Mouse (Mus musculus) lung, embryonic 16.5 days (tissue): Measurements from ENCODE around the gene Stoml3. TPM values are rescaled to one million over a fixed set of nuclear protein-coding genes. Genes with fewer than 3 reads are reported as not detected.

Experiments used
- ATAC-seq: fragments of 200-750 bp; cut with Nextera tagmentation; 2 replicates; pipeline ENCODE4 v1.8.0; 2017; ENCODE audit warnings: low read depth, mild to moderate bottlenecking, moderate library complexity
- H3K27ac ChIP-seq: fragments of 300-500 bp; sonication (generic); 2 replicates; pipeline ENCODE4 v1.5.1; 2014; ENCODE audit warnings: mild to moderate bottlenecking, control low read depth, low read length
- H3K27me3 ChIP-seq: fragments of 300-500 bp; sonication (generic); 2 replicates; pipeline ENCODE4 v1.6.1; 2014; ENCODE audit warnings: low read depth, low read length, mixed read lengths; ENCODE audit not compliant: control insufficient read depth, insufficient read depth
- H3K36me3 ChIP-seq: fragments of 300-500 bp; sonication (generic); 2 replicates; pipeline ENCODE4 v1.6.1; 2014; ENCODE audit warnings: low read length; ENCODE audit not compliant: control insufficient read depth, insufficient read depth
- H3K4me1 ChIP-seq: fragments of 300-500 bp; sonication (generic); replicated peaks from 2 replicates; pipeline ENCODE4 v1.6.1; 2014; ENCODE audit warnings: low read length, mixed read lengths; ENCODE audit not compliant: control insufficient read depth, insufficient read depth
- H3K4me2 ChIP-seq: fragments of 300-500 bp; sonication (generic); 2 replicates; pipeline ENCODE4 v1.6.1; 2014; ENCODE audit warnings: low read depth, low read length, control low read depth
- H3K4me3 ChIP-seq: fragments of 300-500 bp; sonication (generic); 2 replicates; pipeline ENCODE4 v1.5.1; 2014; ENCODE audit warnings: mild to moderate bottlenecking, low read length, control low read depth
- H3K9ac ChIP-seq: fragments of 300-500 bp; sonication (generic); 2 replicates; pipeline ENCODE4 v1.6.1; 2014; ENCODE audit warnings: low read length, control low read depth
- H3K9me3 ChIP-seq: fragments of 300-500 bp; sonication (generic); 2 replicates; pipeline ENCODE4 v1.6.1; 2016; ENCODE audit warnings: low read length; ENCODE audit not compliant: control insufficient read depth
- WGBS: fragments of 180-500 bp; shearing (Covaris S2); extraction: QIAGEN DNeasy Blood & Tissue Kit; methylation state at CpG from one replicate; pipeline ENCODE4 v1.1.7; 2014; 5-methylcytosine and 5-hydroxymethylcytosine counted together
- polyA plus RNA-seq: library from polyadenylated mRNA; unstranded; fragments of >200 nt; fragmentation: Nextera tagmentation; extraction: Ambion mirVana; gene quantifications from 2 replicates; pipeline ENCODE4 v1.2.1, GENCODE M21; 2015

The Stoml3 gene
- polyA plus RNA-seq, 1 experiment from 2014 or later, result not detected

DNA sequence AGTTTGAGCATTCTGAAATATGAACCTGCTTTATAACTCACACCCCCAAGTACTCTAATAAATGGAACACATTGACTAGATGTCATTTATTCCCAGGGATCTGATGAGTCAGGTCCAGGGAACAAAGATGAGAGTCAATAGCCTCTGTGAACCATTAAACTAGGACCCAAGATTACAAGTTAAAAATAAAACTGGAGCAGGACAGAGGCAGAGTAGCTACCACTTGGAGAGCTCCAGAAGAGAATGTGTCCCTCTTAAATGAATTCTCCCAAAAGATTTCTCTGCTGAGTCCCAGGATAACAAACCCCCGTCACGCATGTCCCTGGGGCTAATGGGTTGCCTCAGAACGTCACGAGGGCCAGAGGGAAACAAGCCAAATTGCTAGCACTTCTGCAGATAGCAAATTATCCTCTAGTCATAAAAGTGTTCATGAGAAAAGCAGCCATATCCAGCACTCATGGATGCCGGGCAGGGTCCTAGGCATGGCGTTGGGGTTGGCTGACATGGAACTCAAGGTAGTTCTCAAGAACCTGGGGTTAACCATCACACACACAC lies 10.0 kb downstream of the Stoml3 start:
- H3K4me3 ChIP-seq, result no peak overlapping the region
- ATAC-seq, result no peak
- no peak overlapping the region for H3K27ac ChIP-seq
- no peaks in the 10 kb centered on the region for H3K9me3 ChIP-seq
- 64% methylated on average over 6 of the region's 6 CpGs for WGBS
- no peak overlapping the region for H3K9ac ChIP-seq
- H3K27me3 ChIP-seq, result no peaks in the 10 kb centered on the region
- no peaks in the 10 kb centered on the region for H3K4me1 ChIP-seq
- no peak overlapping the region for H3K4me2 ChIP-seq
- H3K36me3 ChIP-seq, result no peaks in the 10 kb centered on the region

DNA sequence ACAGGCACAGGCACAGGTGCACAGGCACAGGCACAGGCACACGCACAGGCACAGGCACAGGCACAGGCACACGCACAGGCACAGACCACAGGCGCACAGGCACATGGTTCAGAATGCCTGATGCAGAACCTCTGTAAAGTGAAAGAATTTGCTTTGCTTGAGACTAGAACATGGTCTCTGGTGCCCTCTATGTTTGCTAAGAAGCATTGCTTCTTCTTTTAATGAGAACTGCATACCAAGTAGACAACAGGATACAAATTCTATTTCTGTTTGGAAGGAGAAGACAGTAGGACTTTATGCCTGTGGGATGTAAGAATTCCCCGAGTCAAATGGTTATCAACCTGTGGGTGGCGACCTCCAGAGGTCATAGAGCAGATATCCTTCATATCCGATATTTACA lies 14.0 kb downstream of the Stoml3 start:
- Histone ChIP-seq H3K36me3 (no peaks in the 10 kb centered on the region), H3K27ac (no peak overlapping the region), H3K4me1 (no peaks in the 10 kb centered on the region), H3K27me3 (no peaks in the 10 kb centered on the region), H3K9ac (no peak overlapping the region), H3K9me3 (no peaks in the 10 kb centered on the region), H3K4me2 (no peak overlapping the region), H3K4me3 (no peak overlapping the region)
- no peak for ATAC-seq
- 67% methylated on average over 6 of the region's 6 CpGs for WGBS

DNA sequence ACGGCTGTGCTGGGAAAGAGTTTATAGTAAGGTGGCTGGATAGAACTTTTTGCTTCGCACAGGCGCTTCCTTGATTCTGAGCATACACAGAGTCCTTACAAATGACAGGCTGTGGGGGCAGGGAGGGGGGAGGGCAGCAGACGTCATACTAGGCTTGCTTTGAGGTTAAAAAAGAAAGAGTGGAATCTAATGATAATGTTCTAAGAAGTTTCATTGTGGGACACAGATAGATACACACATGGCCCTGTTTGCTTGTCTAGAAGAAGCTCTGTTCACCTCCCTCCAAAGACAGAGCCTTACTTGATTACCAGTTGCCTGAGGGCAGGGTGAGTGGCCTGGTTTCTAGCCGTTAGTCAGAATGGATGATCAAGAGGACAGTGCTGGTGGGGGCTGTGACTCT lies 24.6 kb downstream of the Stoml3 start:
- no peak for ATAC-seq

DNA sequence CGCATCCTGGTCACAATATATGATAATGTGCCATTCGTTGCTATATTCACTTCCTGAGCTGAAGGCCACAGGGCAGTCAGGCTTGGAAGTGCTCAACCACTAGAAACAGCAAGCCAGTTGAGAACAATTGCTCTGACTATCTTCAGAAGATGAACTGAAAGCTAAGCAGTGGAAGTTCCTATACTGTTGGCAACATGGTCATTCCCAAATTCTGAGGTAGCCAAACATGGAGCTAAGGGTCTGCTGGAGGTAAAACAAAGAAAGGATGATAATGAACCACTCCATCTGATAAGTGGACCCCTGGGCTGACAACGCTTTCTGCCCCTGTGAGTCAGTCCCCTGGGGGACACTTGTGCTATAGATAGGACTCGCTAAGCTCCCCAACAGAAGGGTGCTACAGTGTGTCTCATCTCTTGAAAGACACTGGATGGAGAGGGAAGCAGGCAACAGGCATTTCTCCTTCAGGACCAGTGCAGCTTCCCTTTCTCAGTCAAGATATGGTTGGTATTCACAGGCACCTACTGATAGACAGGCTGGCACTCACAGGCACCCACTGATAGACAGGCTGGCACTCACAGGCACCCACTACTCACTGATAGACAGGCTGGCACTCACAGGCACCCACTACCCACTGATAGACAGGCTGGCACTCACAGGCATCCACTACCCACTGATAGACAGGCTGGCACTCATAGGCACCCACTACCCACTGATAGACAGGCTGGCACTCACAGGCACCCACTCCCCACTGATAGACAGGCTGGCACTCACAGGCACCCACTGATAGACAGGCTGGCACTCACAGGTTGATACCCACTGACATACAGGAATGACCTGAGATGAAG lies 26.0 kb downstream of the Stoml3 start:
- H3K36me3 ChIP-seq, result no peaks in the 10 kb centered on the region
- ATAC-seq, result no peak
- no peaks in the 10 kb centered on the region for H3K9me3 ChIP-seq
- no peaks in the 10 kb centered on the region for H3K27me3 ChIP-seq
- H3K4me2 ChIP-seq, result no peak overlapping the region
- H3K27ac ChIP-seq, result no peak overlapping the region
- H3K4me3 ChIP-seq, result no peak overlapping the region
- H3K4me1 ChIP-seq, result no peaks in the 10 kb centered on the region
- no peak overlapping the region for H3K9ac ChIP-seq
- 75% methylated on average over 4 of the region's 4 CpGs for WGBS

More for the DNA sequence above, 24.6 kb downstream of the Stoml3 start:
- Histone ChIP-seq H3K4me2 (no peak overlapping the region), H3K4me1 (no peaks in the 10 kb centered on the region), H3K27ac (no peak overlapping the region), H3K4me3 (no peak overlapping the region), H3K9me3 (no peaks in the 10 kb centered on the region), H3K9ac (no peak overlapping the region), H3K27me3 (no peaks in the 10 kb centered on the region), H3K36me3 (no peaks in the 10 kb centered on the region)
- WGBS, result 47% methylated on average over 5 of the region's 5 CpGs

DNA sequence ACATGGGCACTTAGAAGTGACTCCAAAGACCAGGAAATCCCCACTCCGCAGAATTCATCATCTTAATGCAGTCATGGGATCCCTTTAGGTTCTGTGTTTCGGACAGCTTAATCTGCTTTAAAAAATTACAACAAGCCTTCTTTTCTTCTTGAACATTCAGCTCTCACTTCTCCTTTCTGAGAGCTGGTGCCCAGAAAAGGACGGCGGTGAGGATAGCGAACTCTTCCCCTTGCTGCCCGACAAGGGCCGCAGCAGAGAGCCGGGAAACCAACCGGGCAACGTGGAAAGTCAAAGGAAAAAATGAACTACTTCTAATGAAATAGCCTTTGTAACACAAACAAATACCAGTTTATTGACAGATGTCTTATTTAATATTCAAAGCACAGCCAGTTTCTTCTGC lies 34.3 kb downstream of the Stoml3 start:
- H3K9me3 ChIP-seq, result no peaks in the 10 kb centered on the region
- H3K9ac ChIP-seq, result no peak overlapping the region
- H3K4me2 ChIP-seq, result no peak overlapping the region
- WGBS, result 81% methylated on average over 10 of the region's 10 CpGs
- ATAC-seq, result no peak
- H3K27me3 ChIP-seq, result no peaks in the 10 kb centered on the region
- H3K27ac ChIP-seq, result no peak overlapping the region
- 0 out of 2 replicates have a peak, but pooled peaks cover 3% of the 10 kb centered on the region for H3K36me3 ChIP-seq
- 0 out of 2 replicates have a peak, but pooled peaks cover 2% of the 10 kb centered on the region for H3K4me1 ChIP-seq
- no peak overlapping the region for H3K4me3 ChIP-seq

DNA sequence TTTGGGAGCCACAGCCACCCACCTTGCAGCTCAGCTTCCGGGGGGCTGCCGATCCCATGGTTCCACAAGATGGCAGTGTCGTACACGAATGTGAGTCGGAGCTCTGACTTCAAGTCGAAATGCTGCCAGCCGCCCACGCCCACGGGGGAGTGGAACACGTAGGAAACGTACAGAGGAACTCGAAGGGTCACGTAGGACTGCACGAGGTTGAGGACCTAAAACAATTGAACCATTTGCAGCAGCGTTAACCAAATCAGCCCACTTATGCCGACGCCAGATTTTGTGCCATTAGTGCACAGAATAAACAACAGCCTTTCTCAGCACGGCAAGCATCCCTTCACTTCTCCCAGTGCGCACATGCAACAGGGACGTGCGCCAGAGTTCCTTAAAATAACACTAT lies 37.3 kb downstream of the Stoml3 start:
- WGBS, result 6% methylated on average over 21 of the region's 21 CpGs
- H3K4me1 ChIP-seq, result 0 out of 2 replicates have a peak, but pooled peaks cover 5% of the 10 kb centered on the region
- H3K4me3 ChIP-seq, result peak overlapping the region; percentile 44
- peak overlapping the region; percentile 6; the same call in 1 of the 2 replicates for H3K9ac ChIP-seq
- H3K27me3 ChIP-seq, result no peaks in the 10 kb centered on the region
- H3K36me3 ChIP-seq, result 0 out of 2 replicates have a peak, but pooled peaks cover 3% of the 10 kb centered on the region
- H3K9me3 ChIP-seq, result no peaks in the 10 kb centered on the region
- H3K4me2 ChIP-seq, result peak overlapping the region; percentile 55
- H3K27ac ChIP-seq, result no peak overlapping the region
- peak; percentile 74 for ATAC-seq

DNA sequence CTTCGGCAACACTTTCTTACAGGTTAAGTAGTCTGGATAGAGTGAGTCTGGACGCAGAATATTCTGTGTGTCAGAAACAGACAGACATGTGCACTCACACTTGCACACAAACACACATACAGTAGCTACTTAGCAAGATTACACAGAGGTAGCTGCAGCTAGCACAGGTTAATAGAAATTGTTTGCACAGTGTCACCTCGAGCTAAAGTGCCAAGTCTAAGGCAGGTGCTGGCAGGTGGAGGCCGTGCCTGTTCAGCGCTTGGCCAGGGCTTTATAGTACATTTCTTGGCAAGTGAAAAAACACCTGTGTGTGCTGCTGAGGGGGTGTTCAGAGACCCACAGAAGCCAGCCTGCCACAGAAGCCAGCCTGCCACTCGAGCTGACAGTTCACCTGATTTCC lies 41.9 kb downstream of the Stoml3 start:
- WGBS, result 55% methylated on average over 6 of the region's 6 CpGs
- H3K36me3 ChIP-seq, result no peaks in the 10 kb centered on the region
- H3K4me1 ChIP-seq, result 0 out of 2 replicates have a peak, but pooled peaks cover 5% of the 10 kb centered on the region
- H3K27ac ChIP-seq, result peak overlapping the region; percentile 6; the same call in 1 of the 2 replicates
- H3K27me3 ChIP-seq, result no peaks in the 10 kb centered on the region
- no peak overlapping the region for H3K4me2 ChIP-seq
- H3K9ac ChIP-seq, result no peak overlapping the region
- H3K4me3 ChIP-seq, result no peak overlapping the region
- peak; percentile 81 for ATAC-seq
- no peaks in the 10 kb centered on the region for H3K9me3 ChIP-seq

DNA sequence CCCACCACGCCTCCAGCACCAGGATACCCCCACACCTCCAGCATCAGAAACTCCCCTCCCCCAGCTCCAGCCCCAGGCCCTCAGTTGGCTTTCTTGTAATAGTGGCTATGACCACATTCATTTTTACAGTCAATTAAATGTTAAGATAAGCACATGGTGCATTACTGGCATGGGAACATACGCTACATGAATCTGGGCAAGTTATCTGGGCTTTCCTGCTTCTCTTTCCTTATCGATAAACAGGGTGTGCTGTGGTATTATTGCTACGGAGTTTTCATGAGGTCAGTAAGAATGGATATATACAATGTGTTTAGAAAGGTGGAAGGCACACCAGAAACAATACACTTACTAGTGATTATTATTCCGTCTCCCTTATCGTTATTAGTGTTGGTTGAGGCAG lies 43.6 kb downstream of the Stoml3 start:
- Histone ChIP-seq H3K9me3 (no peaks in the 10 kb centered on the region), H3K27me3 (no peaks in the 10 kb centered on the region), H3K4me3 (no peak overlapping the region), H3K4me1 (0 out of 2 replicates have a peak, but pooled peaks cover 3% of the 10 kb centered on the region), H3K9ac (no peak overlapping the region), H3K27ac (no peak overlapping the region), H3K36me3 (peaks cover under 1% of the 10 kb centered on the region; the same call in 1 of the 2 replicates), H3K4me2 (no peak overlapping the region)
- 79% methylated on average over 6 of the region's 6 CpGs for WGBS
- no peak for ATAC-seq

DNA sequence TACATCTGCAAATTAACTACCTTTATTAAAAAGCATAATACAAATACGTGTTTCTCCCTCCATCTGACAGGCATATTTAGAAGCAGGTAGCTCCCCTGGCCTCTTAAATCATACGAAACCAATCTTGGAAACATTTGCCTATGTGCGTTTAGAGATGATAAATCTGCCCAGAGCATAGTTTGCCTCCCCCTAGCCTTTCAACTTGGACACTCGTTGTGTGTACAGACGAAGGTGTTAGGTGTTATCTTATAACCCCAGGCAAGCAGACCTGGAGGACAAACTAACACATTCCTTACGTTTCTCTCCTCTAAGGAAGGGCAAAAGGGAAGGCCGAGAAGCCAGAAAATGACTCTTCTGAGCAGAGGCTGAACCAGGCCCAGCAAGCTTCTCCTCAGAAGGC lies 64.2 kb downstream of the Stoml3 start:
- 38% methylated on average over 7 of the region's 7 CpGs for WGBS
- Histone ChIP-seq H3K36me3 (no peaks in the 10 kb centered on the region), H3K27ac (no peak overlapping the region), H3K4me1 (peaks cover 8% of the 10 kb centered on the region), H3K9ac (no peak overlapping the region), H3K4me3 (no peak overlapping the region), H3K9me3 (no peaks in the 10 kb centered on the region), H3K4me2 (no peak overlapping the region), H3K27me3 (no peaks in the 10 kb centered on the region)
- no peak for ATAC-seq
